Mouse (Mus musculus): ENCODE results near the gene Klhl23. TPM values are rescaled to one million over a fixed set of nuclear protein-coding genes. Genes with fewer than 3 reads are reported as not detected.

The Klhl23 gene
- polyA plus RNA-seq, 1 experiment: 0.09 TPM

DNA sequence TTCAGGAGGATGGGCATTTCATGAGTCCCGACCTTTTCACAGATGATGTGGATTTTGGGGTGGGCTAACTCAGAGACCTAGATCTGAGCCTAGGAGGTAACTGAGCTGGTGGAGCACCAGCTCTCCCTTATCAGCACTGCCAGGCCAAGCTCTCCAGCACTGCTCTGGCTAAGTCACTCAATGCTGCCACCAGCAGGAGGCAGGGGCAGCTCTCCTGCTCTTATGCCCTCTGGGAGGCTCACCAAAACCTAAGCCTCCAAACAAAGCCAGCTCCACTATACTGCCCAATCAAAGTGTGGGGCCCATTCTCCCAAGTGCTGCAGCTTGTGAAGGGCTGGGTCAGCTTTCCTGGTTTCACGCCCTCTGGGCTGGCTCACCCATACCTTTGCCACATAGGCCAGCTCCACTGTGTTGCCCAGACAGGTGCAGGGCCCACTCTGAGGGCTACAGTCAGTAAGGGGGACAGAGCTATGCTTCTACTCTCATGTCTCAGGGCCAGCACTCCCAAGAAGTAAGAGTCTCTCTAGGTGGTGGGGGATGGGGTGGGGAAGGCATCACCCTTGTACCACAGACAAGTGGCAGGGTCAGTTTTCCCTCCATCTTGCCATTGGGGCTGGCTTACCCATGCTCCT is 29.8 kb downstream of the Klhl23 start:
- H3K9me3 ChIP-seq (ENCODE audit: control insufficient read depth, low read length): no peaks in the 10 kb centered on the region
- TF ChIP-seq GATA1 (IDR thresholded peaks at IDR 0.05; ENCODE audit: low read length) (peak; percentile 43; the same call in 1 of the 2 replicates), TAL1 (IDR thresholded peaks at IDR 0.05; ENCODE audit: low read length) (no peak)
- H3K4me1 ChIP-seq (ENCODE audit: control insufficient read depth): peaks cover 31% of the 10 kb centered on the region
- H3K4me3 ChIP-seq (replicated peaks): no peak overlapping the region
- H3K27me3 ChIP-seq (ENCODE audit: control insufficient read depth): no peaks in the 10 kb centered on the region
- H3K36me3 ChIP-seq (ENCODE audit: control insufficient read depth): no peaks in the 10 kb centered on the region

DNA sequence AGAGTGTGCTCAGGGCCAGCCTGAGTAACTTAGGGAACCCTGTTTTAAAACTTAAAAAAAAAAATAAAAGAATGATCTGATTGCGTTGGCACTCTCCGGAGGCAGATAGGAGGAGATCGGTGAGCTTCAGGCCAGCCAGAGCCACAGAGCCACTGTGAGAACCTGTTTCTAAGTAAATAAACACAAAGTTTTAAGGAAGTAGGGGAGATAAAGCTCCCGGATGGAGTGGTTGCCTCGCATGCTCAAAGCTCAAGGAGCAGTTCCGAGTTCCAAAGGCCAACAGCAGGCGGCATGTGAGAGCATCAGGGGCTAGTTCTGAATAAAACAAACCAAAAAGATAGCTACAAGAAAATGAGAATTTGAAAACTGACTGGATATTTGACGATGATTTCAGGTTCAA is 34.6 kb downstream of the Klhl23 start:
- no peak for TF ChIP-seq TAL1 (IDR thresholded peaks at IDR 0.05; ENCODE audit: low read length)
- no peak for TF ChIP-seq GATA1 (IDR thresholded peaks at IDR 0.05; ENCODE audit: low read length)
- H3K9me3 ChIP-seq (ENCODE audit: control insufficient read depth, low read length): no peaks in the 10 kb centered on the region
- no peaks in the 10 kb centered on the region for H3K27me3 ChIP-seq (ENCODE audit: control insufficient read depth)
- H3K4me3 ChIP-seq (replicated peaks): no peak overlapping the region
- peaks cover 46% of the 10 kb centered on the region for H3K4me1 ChIP-seq (ENCODE audit: control insufficient read depth)
- H3K36me3 ChIP-seq (ENCODE audit: control insufficient read depth): no peaks in the 10 kb centered on the region

DNA sequence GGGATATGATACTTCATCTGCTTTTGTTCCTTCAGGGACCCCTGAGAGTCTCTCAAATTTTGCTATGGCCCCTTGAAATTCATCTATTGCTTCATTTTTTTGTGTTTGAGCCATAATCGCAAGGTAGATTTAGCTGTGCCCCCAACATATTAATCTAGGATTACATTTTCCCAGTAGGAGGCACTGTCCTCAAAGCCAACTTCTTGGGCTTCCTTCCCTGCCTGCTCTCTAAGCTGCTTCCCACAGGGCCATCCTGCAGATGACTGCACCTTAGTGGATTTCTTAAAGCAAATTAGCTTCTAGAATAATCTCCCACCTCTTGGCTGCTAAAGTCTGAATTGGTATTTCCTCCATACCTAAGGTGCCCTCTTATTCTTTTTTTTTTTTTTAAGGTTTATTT is 36.1 kb downstream of the Klhl23 start:
- no peaks in the 10 kb centered on the region for H3K27me3 ChIP-seq (ENCODE audit: control insufficient read depth)
- no peak overlapping the region for H3K4me3 ChIP-seq (replicated peaks)
- H3K9me3 ChIP-seq (ENCODE audit: control insufficient read depth, low read length): no peaks in the 10 kb centered on the region
- no peak for TF ChIP-seq GATA1 (IDR thresholded peaks at IDR 0.05; ENCODE audit: low read length)
- no peak for TF ChIP-seq TAL1 (IDR thresholded peaks at IDR 0.05; ENCODE audit: low read length)
- H3K36me3 ChIP-seq (ENCODE audit: control insufficient read depth): no peaks in the 10 kb centered on the region
- H3K4me1 ChIP-seq (ENCODE audit: control insufficient read depth): peaks cover 43% of the 10 kb centered on the region

DNA sequence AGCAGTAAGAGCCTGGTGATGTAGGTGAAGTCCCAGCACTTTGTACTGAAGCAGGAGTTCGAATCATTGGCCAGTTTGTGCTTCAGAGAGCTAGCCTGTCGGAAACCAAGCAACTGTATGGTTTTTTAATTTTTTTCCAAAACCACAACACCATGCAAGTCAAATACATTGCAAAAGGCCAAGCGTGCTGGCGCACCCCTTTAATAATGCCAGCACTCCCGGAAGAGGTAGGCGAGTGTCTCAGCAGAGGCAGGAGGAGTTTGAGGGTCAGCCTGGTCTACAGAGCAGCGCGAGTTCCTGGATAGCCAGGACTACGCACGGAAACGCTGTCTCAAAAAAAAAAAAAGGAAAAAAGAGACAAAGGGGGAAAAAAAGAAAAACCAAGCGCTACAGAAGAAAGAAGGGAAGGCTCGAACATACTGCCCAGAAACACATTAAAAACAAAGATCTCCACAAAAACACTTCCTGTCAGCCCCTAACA is 39.3 kb downstream of the Klhl23 start:
- Histone ChIP-seq H3K4me3 (replicated peaks) (peak overlapping the region; percentile 97), H3K27me3 (ENCODE audit: control insufficient read depth) (no peaks in the 10 kb centered on the region), H3K4me1 (ENCODE audit: control insufficient read depth) (peaks cover 39% of the 10 kb centered on the region), H3K36me3 (ENCODE audit: control insufficient read depth) (peaks cover 24% of the 10 kb centered on the region), H3K9me3 (ENCODE audit: control insufficient read depth, low read length) (no peaks in the 10 kb centered on the region)
- TF ChIP-seq GATA1 (IDR thresholded peaks at IDR 0.05; ENCODE audit: low read length) (no peak), TAL1 (IDR thresholded peaks at IDR 0.05; ENCODE audit: low read length) (no peak)

DNA sequence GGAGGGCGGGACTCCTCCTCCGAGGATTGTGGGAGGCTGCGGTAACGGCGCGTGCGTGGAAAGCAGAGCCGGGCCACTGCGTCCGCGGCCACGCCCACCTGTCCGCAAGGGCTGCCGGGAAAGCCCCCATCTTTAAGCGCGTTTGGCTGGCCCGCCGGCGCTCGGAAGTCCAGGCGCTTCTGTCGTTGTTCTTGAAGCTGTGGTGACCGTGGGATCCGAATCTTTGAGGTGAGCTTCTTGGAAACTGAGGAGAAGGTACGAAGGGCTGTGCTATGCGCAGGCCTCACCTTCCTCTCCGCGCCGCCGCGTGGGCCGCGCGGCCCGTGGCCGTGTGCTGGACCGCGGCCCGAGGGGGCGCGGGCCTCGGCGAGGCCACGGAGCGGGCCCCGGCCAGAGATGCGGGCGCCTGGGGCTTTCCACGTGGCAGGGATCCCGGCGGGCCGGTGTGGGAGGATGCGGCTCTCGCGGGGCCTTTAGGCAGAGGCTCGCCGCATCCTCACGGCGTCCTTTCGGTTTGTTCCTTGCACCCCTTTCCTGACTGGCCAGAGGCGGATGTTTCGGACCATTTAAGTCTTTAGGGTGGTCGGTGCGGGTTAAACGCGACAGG is 39.8 kb downstream of the Klhl23 start, which contains the start of gene Ssb:
Gene Ssb, plus strand, starts transcription at position 78 of the 607 bp plus-strand sequence.
- Histone ChIP-seq H3K4me3 (replicated peaks) (peak within 1 kb of the TSS; percentile 97), H3K27me3 (ENCODE audit: control insufficient read depth) (no peaks in the 10 kb centered on the region), H3K36me3 (ENCODE audit: control insufficient read depth) (peaks cover 30% of the 10 kb centered on the region), H3K9me3 (ENCODE audit: control insufficient read depth, low read length) (no peaks in the 10 kb centered on the region), H3K4me1 (ENCODE audit: control insufficient read depth) (peaks cover 34% of the 10 kb centered on the region)
- no peak for TF ChIP-seq GATA1 (IDR thresholded peaks at IDR 0.05; ENCODE audit: low read length)
- no peak for TF ChIP-seq TAL1 (IDR thresholded peaks at IDR 0.05; ENCODE audit: low read length)

DNA sequence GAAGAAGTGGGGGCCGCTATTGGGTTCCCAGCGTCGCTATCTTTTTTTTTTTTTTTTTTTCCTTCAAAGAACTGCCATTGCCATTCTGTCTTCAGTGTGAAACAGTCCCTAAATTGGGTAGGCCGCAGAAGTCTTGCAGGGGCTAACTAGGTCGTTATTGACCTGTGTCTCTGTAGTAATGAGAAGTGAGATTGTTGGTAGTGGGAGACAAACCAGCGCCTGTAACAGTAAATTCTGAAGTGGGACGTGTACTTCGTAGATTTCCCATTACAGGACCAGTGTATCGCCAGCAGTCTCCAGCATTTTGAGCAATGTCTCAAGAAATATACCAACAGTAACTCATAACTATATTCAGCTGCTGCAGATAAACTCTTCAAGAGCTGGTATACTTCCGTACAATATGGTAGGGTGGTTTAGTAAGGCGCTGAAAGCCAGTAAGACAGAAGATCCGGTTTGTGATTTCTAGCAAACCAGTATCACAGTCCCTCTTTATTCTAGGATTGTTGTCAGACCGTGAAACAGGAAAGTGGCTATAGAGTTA is 40.4 kb downstream of the Klhl23 start:
- no peak for TF ChIP-seq TAL1 (IDR thresholded peaks at IDR 0.05; ENCODE audit: low read length)
- no peak for TF ChIP-seq GATA1 (IDR thresholded peaks at IDR 0.05; ENCODE audit: low read length)
- peaks cover 36% of the 10 kb centered on the region for H3K36me3 ChIP-seq (ENCODE audit: control insufficient read depth)
- H3K27me3 ChIP-seq (ENCODE audit: control insufficient read depth): no peaks in the 10 kb centered on the region
- no peaks in the 10 kb centered on the region for H3K9me3 ChIP-seq (ENCODE audit: control insufficient read depth, low read length)
- peak overlapping the region; percentile 97 for H3K4me3 ChIP-seq (replicated peaks)
- H3K4me1 ChIP-seq (ENCODE audit: control insufficient read depth): peaks cover 29% of the 10 kb centered on the region

DNA sequence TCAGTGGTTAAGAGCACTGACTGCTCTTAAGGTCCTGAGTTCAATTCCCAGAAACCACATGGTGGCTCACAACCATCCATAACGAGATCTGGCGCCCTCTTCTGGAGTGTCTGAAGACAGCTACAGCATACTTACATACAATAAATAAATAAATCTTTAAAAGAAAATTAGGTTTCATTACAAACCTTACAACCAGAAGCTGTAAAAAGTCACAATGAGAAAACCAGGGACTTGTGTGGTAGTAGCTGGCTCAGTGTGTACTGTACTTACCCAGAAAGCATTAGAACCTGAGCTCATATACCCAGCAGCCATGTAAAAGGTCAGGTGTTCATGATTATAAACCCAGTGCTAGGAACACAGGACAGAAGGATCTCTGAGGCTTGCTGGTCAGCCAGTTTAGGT is 62.2 kb downstream of the Klhl23 start:
- TF ChIP-seq TAL1 (IDR thresholded peaks at IDR 0.05; ENCODE audit: low read length) (no peak), GATA1 (IDR thresholded peaks at IDR 0.05; ENCODE audit: low read length) (no peak)
- Histone ChIP-seq H3K36me3 (ENCODE audit: control insufficient read depth) (peaks cover 13% of the 10 kb centered on the region), H3K4me3 (replicated peaks) (peak overlapping the region; percentile 89)

DNA sequence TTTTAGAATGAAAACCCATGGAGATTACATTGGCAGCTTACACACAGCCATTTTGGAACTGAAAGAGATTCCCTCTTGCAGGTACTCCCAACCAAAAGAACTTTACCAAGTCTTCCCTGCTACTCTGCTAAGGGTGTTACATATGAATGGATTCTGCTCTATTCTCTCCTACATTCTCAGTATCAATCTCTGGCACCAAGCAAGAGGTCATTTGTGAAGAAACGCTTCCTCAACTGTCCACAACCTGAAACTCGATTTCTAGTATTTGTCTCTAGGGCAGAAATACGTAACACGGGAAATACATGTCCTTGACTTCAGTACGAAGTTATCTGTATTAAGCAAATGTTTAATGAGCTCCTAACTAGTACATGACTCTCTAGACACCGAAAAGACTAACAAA is 62.8 kb downstream of the Klhl23 start:
- H3K27me3 ChIP-seq (ENCODE audit: control insufficient read depth): no peaks in the 10 kb centered on the region
- no peaks in the 10 kb centered on the region for H3K9me3 ChIP-seq (ENCODE audit: control insufficient read depth, low read length)
- peak overlapping the region; percentile 89 for H3K4me3 ChIP-seq (replicated peaks)
- TF ChIP-seq TAL1 (IDR thresholded peaks at IDR 0.05; ENCODE audit: low read length) (no peak), GATA1 (IDR thresholded peaks at IDR 0.05; ENCODE audit: low read length) (no peak)
- peaks cover 20% of the 10 kb centered on the region for H3K4me1 ChIP-seq (ENCODE audit: control insufficient read depth)
- peaks cover 9% of the 10 kb centered on the region for H3K36me3 ChIP-seq (ENCODE audit: control insufficient read depth)

More for the DNA sequence above, 62.2 kb downstream of the Klhl23 start:
- peaks cover 20% of the 10 kb centered on the region for H3K4me1 ChIP-seq (ENCODE audit: control insufficient read depth)
- no peaks in the 10 kb centered on the region for H3K9me3 ChIP-seq (ENCODE audit: control insufficient read depth, low read length)
- no peaks in the 10 kb centered on the region for H3K27me3 ChIP-seq (ENCODE audit: control insufficient read depth)

DNA sequence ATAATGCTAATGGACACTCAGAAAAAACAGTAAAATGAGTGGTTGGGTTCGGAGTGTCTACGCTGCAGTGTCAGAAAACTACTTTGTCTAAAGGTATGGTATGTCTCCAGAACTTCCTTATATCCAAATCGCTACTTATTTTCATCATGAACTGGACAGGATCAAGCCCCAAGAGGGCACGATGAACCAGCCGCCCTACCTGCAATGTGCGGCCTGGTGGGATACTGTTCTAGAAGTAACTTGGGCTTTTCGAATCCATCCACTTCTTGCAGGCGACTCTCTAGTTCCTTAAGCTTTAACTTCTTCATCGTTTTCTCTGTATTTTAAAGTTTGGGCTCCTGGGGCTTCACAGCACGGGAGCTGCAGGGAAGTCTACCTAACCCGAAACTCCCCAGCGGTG is 63.3 kb downstream of the Klhl23 start:
- no peak for TF ChIP-seq TAL1 (IDR thresholded peaks at IDR 0.05; ENCODE audit: low read length)
- TF ChIP-seq GATA1 (IDR thresholded peaks at IDR 0.05; ENCODE audit: low read length): no peak

More for the DNA sequence above, 63.3 kb downstream of the Klhl23 start:
- Histone ChIP-seq H3K36me3 (ENCODE audit: control insufficient read depth) (peaks cover 6% of the 10 kb centered on the region), H3K9me3 (ENCODE audit: control insufficient read depth, low read length) (no peaks in the 10 kb centered on the region), H3K27me3 (ENCODE audit: control insufficient read depth) (no peaks in the 10 kb centered on the region), H3K4me1 (ENCODE audit: control insufficient read depth) (peaks cover 20% of the 10 kb centered on the region), H3K4me3 (replicated peaks) (peak overlapping the region; percentile 89)

Data from erythroblast, embryonic 14.5 days (primary cell).